Mouse (Mus musculus): ENCODE results near the gene Gm12569.

- TF ChIP-seq POLR2A (IDR thresholded peaks at IDR 0.05; ENCODE audit: low read depth, low read length) = no peak
- TF ChIP-seq CTCF (conservative IDR thresholded peaks at IDR 0.05; ENCODE audit: insufficient read depth, insufficient read length, low read depth, low read length) = no peak
These were observed 44.1 kb downstream of the Gm12569 start for GRCm38 (mm10) chr11:51264352-51264751.

Measured in kidney, adult 2 months (tissue).